In the genomic region with DNA sequence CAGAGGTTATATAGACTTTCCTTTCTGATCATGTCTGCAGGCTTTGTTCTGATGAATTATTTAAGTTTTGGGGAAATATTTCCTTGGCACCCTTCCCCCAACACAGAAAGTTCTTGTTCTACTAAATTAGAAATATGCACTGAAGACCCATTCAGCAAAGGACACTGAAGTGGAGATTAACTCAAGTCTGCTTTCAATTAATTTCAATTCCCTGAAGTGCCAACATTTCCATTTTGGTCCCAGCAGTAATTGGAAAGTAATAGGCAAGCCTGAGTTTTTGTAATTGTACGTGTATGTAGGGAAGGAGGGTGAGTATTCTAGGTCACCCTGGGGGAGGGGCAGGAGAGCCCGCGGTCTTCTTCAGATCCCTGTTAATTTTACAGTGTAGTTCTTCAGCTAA, we compare ENCODE assay signal across 12 mouse cellular contexts. TPM values are rescaled to one million over a fixed set of nuclear protein-coding genes. Genes with fewer than 3 reads are reported as not detected.
"Had no signal": no experiment of that assay in that cellular context is flagged by ENCODE, and none has a peak within 500 bp of the region (broad histone marks: within the 10 kb centered on the region; RNA-seq: fewer than 3 reads in every experiment).

No protein-coding gene starts in this region.

- ATAC-seq: lung, postnatal 0 days; midbrain, embryonic 15.5 days had no signal

- H3K4me1 ChIP-seq: limb, embryonic 10.5 days; liver, embryonic 15.5 days; midbrain, embryonic 15.5 days had no signal

- H3K36me3 ChIP-seq: limb, embryonic 10.5 days; liver, embryonic 15.5 days; midbrain, embryonic 15.5 days had no signal

- H3K27ac ChIP-seq: left cerebral cortex, adult 2 months; limb, embryonic 10.5 days; liver, embryonic 15.5 days; midbrain, embryonic 15.5 days; stomach, postnatal 0 days had no signal

- H3K9me3 ChIP-seq: limb, embryonic 10.5 days; liver, embryonic 15.5 days; midbrain, embryonic 15.5 days had no signal

- H3K4me2 ChIP-seq: liver, embryonic 11.5 days; liver, embryonic 15.5 days; midbrain, embryonic 15.5 days had no signal

- DNase-seq: kidney, postnatal 14 days; lung, adult 2 months; lung, postnatal 36 days; thymus, postnatal 4 days had no signal

- H3K27me3 ChIP-seq: liver, embryonic 15.5 days; midbrain, embryonic 15.5 days had no signal

- H3K9ac ChIP-seq: liver, embryonic 15.5 days; midbrain, embryonic 15.5 days had no signal

- H3K4me3 ChIP-seq: left cerebral cortex, adult 2 months; limb, embryonic 10.5 days; liver, embryonic 15.5 days; midbrain, embryonic 15.5 days had no signal

RNA-seq across cellular contexts. Expression of a gene that starts 19.2 kb away (rescaled TPM):
- polyA plus RNA-seq: liver, embryonic 15.5 days had no signal

RNA-seq across cellular contexts. Expression of a gene that starts 46.9 kb away (rescaled TPM):
- polyA plus RNA-seq: large intestine, adult 2 months; liver, embryonic 11.5 days; liver, embryonic 15.5 days; lung, adult 2 months had no signal
